Mouse (Mus musculus): ENCODE results near the gene Cldn11.

Cldn11 gene

GRCm38 (mm10) chr3:31156126-31156525 is 6.4 kb downstream of the Cldn11 start:
- in situ Hi-C loops (cut with MboI, MseI), result no loop called here

DNA sequence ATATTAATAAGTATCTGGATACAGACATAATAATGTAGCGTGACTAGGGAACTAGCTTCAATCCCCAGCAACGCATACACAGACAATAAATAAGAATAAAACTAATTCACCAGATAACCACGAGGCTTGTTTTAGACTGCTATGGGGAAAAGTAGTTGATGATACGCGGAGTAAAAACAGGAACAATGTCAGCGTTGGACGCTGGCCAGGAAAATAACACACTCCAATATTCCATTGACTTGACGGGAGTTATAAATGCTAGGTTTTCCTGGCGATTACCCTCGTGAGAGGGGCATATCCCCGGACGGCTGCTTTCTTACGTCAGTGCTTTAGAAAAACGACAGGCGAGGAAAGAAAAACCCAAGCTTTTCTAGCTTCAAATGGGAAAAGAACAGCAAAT is 8.1 kb downstream of the Cldn11 start:
- in situ Hi-C loops (cut with MboI, MseI), result no loop called here

DNA sequence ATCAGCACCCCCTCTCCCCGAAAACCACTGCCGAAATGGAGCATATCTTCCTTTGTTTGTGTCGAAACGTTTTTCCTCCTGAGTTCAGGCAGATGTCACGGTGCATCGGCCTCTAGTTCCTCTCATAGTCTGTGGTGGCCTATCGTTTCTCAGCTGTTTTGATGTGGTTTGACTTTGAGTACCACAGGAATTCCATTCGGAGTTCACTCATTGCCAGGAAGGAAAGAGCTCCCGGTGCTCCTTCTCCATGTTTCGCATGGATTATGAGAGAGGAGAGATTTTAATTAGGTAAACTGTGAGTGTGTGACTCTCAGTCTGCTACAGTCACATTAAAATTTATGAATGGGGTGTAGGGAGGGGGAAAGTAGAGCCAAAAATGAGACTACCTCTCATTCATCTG is 10.3 kb downstream of the Cldn11 start:
- in situ Hi-C loops (cut with MboI, MseI), result no loop called here

DNA sequence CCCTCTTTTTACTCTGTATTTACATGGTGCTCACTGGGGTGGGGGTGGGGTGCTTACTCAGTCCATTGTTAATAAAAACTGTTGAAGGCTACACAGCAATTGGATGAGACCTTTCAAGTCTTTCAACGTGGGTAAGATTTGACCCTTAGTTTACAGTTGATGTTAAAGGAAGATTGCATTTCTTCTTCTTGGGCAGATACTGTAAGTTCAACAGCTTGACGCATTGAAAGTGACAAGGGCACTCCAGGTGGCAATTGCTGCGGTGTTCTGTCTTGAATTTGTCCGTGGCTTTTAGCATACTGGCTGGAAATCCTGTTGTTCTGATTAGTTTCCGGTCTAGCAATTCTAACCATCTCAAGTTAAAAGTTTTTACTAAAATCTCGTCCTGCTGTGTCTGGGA is 11.6 kb downstream of the Cldn11 start:
- in situ Hi-C loops (cut with MboI, MseI), result no loop called here

- in situ Hi-C loops (cut with MboI, MseI), result no loop called here
Observed at GRCm38 (mm10) chr3:31162860-31163259, 13.1 kb downstream of the Cldn11 start.

DNA sequence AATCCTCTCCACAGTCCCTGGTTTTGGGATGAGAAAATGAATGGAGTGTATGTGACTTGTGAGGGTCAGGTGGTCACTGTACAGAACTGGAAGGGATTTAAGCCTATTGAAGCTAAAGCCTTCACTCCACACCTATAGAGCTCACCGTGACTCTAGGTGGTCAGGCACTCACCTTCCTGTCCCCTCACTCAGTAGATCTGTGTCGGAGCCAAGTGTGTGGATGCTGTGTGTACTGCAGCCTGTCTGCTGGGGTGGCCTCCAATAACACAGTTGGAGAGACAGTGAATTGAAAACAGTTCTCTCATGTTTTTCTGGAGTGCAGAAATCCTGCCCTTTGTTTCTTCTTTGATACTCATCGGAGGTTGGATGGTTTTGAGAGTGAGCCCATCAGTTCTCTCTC is 16.1 kb downstream of the Cldn11 start:
- in situ Hi-C loops (cut with MboI, MseI), result no loop called here

DNA sequence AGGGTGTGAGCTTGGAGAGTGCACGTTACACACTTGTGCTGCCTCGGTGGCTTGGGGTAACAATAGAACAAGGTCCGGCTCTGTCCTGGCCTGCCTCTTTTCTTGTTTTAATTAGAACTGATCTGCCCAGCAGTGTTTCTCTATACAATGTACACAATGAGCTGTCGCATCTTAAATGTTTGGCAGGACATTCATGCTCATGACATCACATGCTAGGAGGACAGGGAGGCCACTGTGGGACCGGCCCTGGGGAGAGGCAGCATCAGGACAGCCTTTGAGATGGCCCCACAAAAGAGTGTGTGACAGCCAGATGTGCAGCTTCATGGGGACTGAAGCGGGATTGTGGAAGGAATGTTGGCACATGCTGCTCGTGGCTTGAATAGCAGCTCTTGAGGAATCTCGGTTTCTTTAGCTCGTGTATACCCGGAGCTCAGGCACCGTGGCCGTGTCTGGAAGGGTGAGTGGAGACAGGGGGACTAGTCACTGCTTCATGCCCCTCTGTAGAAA is 16.7 kb downstream of the Cldn11 start:
- in situ Hi-C loops (cut with MboI, MseI), result no loop called here

DNA sequence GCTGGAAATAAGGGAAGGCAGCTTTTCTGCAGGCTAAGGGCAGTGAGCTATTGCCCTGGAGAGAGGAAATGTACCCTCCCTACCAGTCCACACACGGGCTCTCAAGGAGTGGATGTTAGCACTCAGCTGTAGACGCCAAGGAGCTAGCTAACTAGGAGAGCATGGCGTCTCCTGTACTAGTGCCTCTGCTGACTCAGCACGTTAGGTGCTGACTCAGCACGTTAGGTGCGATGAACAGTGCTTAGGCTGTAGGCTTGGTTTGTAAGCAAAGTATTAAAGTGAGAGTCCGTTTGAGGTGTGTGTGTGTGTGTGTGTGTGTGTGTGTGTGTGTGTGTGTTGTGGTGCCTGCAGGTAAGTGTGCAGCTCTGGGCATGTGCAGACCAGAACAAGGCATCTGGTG is 40.6 kb downstream of the Cldn11 start:
- in situ Hi-C loops (cut with MboI, MseI), result no loop called here

DNA sequence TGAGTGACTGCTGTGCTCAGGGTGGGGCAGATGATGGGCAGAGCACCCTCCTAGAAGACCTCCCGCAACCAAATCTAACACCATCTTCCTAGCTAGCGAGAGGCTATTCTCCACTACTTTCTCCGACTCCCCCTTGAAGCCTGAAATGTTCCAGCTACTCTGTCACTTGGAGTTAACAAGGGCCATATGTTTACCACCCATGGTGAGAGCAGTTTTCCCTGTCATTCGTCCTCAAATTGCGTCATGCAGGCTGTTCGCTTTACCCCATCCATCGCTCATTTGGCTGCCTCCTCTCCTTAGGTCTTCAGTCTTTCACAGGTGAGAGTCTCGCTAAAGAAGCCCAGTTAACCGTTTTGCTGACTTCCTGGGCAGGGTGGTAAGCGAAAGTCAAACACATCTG is 41.7 kb downstream of the Cldn11 start:
- in situ Hi-C loops (cut with MboI, MseI), result no loop called here

DNA sequence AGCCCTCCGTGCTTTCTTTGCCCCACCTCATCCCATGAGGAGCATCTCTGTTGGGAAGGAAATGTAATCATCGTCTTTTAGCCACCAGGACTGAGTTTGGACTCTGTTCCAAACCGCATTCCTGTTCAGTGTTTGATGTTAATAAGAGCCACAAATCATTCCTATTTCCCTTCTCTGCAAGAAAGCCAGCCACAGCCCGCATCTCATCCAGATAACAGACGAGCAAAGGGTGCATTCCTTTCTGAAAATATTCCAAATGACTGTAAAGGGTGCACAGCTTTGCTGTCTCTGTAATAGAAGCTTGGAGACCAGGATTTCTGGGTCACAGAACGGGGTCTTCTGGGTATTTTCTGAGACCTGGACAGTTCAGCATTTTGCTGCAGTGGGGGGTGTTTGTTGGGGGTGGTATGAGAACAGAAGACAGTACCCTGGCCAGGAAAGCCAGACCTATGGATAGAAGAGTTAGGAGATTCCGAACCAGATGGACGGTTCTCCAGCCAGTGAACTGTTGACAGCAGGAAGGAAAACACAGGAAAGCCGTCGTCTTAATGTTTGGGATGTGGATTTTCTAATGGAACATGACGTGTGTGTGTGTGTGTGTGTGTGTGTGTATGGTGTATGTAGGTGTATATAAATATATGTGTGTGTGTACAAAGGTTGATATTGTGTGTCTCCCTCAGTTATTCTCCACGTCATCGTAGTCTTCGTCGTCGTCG is 49.6 kb downstream of the Cldn11 start:
- in situ Hi-C loops (cut with MboI, MseI), result no loop called here

- in situ Hi-C loops (cut with MboI, MseI), result no loop called here
Observed at GRCm38 (mm10) chr3:31203947-31204346, 54.2 kb downstream of the Cldn11 start.

- in situ Hi-C loops (cut with MboI, MseI), result no loop called here
Observed at GRCm38 (mm10) chr3:31205167-31205566, 55.4 kb downstream of the Cldn11 start.

DNA sequence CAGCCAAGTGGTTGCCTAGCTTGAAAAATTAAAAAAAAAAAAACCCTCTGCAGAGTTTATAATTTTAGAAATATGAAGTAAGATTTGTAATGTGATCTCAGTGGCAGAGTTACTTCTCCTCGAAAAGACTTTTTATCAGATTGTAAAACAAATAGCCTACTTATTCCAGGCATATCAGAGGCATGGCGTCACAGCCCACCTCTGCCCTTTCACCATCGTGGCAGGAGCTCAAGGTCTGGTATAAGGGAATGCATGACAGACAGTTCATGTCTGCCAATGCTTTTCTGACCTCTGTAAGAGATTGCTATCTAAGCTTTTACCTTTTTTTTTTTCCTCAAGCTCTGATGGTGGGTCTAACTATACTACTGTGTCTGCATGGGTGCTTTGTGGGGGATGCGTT is 58.3 kb downstream of the Cldn11 start:
- in situ Hi-C loops (cut with MboI, MseI), result no loop called here

DNA sequence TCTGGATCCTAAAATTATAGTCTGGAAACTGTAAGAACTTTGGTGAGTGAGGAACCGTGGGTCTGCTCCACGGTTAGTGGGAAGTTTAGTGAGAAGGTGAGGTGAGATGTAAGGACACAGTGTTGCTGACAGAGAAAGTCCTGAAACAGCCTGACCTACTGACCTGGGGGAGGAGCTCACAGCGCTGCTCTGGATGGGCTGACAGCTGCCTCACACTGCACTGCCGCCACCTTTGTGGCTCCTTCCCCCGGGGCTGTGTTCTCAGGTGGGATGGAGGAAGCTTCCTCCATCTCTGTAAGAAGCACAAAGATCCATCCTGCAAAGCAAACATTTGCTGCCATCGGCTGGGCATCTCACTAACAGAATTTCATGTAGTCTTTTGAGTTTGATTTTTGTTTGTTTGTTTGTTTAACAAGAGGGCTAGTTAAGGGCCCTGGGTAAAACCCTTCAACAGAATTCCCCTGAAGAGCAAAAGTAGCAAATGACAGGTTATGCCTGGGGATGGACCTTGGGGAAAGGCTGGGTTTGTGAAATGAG is 58.8 kb downstream of the Cldn11 start:
- in situ Hi-C loops (cut with MboI, MseI), result no loop called here

DNA sequence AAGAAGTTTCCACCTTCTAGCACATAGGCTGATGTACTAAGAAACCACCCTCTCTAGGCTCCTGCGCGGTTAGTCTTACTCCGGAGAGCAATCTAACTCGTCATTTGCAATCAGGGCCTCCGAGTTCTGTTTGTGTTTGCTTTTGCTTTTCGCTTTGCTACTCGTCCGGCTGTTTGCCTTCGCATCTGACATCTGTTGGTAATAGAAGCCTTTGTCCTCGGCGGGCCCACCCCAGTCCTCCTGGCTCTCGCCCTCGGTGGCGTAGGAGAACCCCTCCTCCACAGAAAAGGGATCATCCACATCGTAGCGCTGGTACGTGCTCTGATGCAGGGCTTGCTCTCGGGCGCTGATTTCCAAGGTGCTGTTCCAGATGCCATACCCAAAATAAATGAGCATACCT is 59.3 kb downstream of the Cldn11 start:
- in situ Hi-C loops (cut with MboI, MseI), result no loop called here

DNA sequence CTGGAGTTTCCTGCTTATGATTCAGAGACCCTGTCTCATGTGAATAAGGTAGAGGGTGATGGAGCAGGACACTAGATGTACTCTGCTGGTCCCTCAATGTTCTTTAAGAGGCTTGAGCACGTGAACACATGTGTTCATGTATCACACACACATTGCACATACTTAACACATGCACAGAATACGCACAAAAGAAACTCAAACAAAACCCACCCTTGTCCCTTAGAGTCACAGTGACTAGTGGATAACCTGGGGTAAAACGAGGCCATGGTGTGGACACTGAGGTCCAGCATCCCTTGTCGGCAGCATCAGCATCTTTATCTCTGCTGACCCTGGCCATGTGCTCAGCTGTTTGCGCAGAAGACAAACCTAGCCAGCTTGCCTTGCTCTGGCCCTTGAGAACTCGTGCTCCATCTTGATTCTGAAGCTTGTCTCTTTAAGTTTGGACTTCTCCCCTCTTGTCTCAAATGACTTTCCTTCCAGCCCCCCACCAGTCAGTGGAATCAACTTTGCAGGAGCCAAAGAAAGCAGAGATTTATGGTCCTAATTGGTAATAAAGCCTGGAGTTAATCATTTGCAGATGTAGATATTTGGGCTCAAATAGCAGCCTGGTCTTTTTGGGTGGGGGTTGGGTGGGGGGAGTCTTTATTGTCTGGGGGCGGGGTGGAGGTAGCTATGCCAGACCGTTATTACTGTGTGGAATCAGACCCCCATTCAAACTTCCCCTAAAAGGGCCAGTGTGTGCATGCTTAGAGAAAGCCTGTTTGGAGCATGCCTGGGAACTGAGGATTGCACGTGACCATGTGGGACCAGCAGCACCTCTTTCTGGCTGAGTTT is 62.7 kb downstream of the Cldn11 start:
- in situ Hi-C loops (cut with MboI, MseI), result no loop called here

GRCm38 (mm10) chr3:31213802-31214201 is 64.1 kb downstream of the Cldn11 start:
- in situ Hi-C loops (cut with MboI, MseI), result no loop called here
